Mouse (Mus musculus) erythroblast, embryonic 14.5 days (primary cell): ENCODE measurements around the gene Col25a1. TPM values are rescaled to one million over a fixed set of nuclear protein-coding genes. Genes with fewer than 3 reads are reported as not detected.

Experiments
- H3K27me3 ChIP-seq: 2 replicates; pipeline ENCODE4 v1.6.1; 2012; ENCODE audit warnings: inconsistent platforms; ENCODE audit not compliant: control insufficient read depth
- H3K36me3 ChIP-seq: 2 replicates; pipeline ENCODE4 v1.6.1; 2012; ENCODE audit warnings: mild to moderate bottlenecking, inconsistent platforms; ENCODE audit not compliant: control insufficient read depth
- H3K4me1 ChIP-seq: 2 replicates; pipeline ENCODE4 v1.6.1; 2012; ENCODE audit warnings: inconsistent platforms; ENCODE audit not compliant: control insufficient read depth
- H3K4me3 ChIP-seq: replicated peaks from 2 replicates; pipeline ENCODE3; 2012; ENCODE audit warnings: moderate library complexity, mild to moderate bottlenecking, inconsistent platforms
- H3K9me3 ChIP-seq: 2 replicates; pipeline ENCODE4 v1.6.1; 2012; ENCODE audit warnings: low read length, inconsistent platforms, mixed read lengths; ENCODE audit not compliant: control insufficient read depth
- GATA1 ChIP-seq: IDR thresholded peaks from 2 replicates; pipeline ENCODE4 v1.6.1; 2012; ENCODE audit warnings: low read length, inconsistent platforms, mixed read lengths
- TAL1 ChIP-seq: IDR thresholded peaks from 3 replicates; pipeline ENCODE4 v1.6.1; 2012; ENCODE audit warnings: low read length, inconsistent platforms, mixed read lengths
- polyA plus RNA-seq: library from polyadenylated mRNA; stranded (reverse); fragments of >175 nt; gene quantifications from 2 replicates; pipeline ENCODE4 v1.2.3, GENCODE M21; 2012

Gene Col25a1
- polyA plus RNA-seq, 1 experiment, result 0.01 TPM

GRCm38 (mm10) chr3:130396636-130397035, 265.3 kb downstream of the Col25a1 start:
- H3K27me3 ChIP-seq, result no peaks in the 10 kb centered on the region
- TF ChIP-seq GATA1 (no peak), TAL1 (no peak)
- H3K4me3 ChIP-seq, result no peak overlapping the region
- no peaks in the 10 kb centered on the region for H3K4me1 ChIP-seq
- H3K36me3 ChIP-seq, result no peaks in the 10 kb centered on the region
- H3K9me3 ChIP-seq, result peaks cover 4% of the 10 kb centered on the region

- Histone ChIP-seq H3K4me3 (no peak overlapping the region), H3K9me3 (peaks cover 6% of the 10 kb centered on the region), H3K36me3 (no peaks in the 10 kb centered on the region), H3K27me3 (no peaks in the 10 kb centered on the region), H3K4me1 (no peaks in the 10 kb centered on the region)
- no peak for TF ChIP-seq TAL1
- no peak for TF ChIP-seq GATA1
These were observed 269.6 kb downstream of the Col25a1 start for GRCm38 (mm10) chr3:130400716-130401559.

GRCm38 (mm10) chr3:130401560-130401852, 270.2 kb downstream of the Col25a1 start:
- TF ChIP-seq GATA1 (no peak), TAL1 (no peak)
- no peaks in the 10 kb centered on the region for H3K36me3 ChIP-seq
- peaks cover 6% of the 10 kb centered on the region for H3K9me3 ChIP-seq
- no peak overlapping the region for H3K4me3 ChIP-seq
- no peaks in the 10 kb centered on the region for H3K4me1 ChIP-seq
- H3K27me3 ChIP-seq, result no peaks in the 10 kb centered on the region

- Histone ChIP-seq H3K36me3 (no peaks in the 10 kb centered on the region), H3K4me3 (no peak overlapping the region), H3K4me1 (no peaks in the 10 kb centered on the region), H3K9me3 (peaks cover 6% of the 10 kb centered on the region), H3K27me3 (no peaks in the 10 kb centered on the region)
- no peak for TF ChIP-seq TAL1
- TF ChIP-seq GATA1, result no peak
These were observed 273.5 kb downstream of the Col25a1 start for GRCm38 (mm10) chr3:130404525-130405409.

GRCm38 (mm10) chr3:130407201-130407600, 275.9 kb downstream of the Col25a1 start:
- Histone ChIP-seq H3K36me3 (no peaks in the 10 kb centered on the region), H3K4me1 (no peaks in the 10 kb centered on the region), H3K27me3 (no peaks in the 10 kb centered on the region), H3K9me3 (0 out of 2 replicates have a peak, but pooled peaks cover 2% of the 10 kb centered on the region), H3K4me3 (no peak overlapping the region)
- no peak for TF ChIP-seq GATA1
- TF ChIP-seq TAL1, result no peak

GRCm38 (mm10) chr3:130413239-130413638, 281.9 kb downstream of the Col25a1 start:
- no peaks in the 10 kb centered on the region for H3K27me3 ChIP-seq
- H3K9me3 ChIP-seq, result peaks cover 3% of the 10 kb centered on the region; the same call in 1 of the 2 replicates
- TF ChIP-seq GATA1, result no peak
- no peak for TF ChIP-seq TAL1
- H3K4me1 ChIP-seq, result no peaks in the 10 kb centered on the region
- no peaks in the 10 kb centered on the region for H3K36me3 ChIP-seq
- H3K4me3 ChIP-seq, result no peak overlapping the region

- TF ChIP-seq GATA1, result no peak
- TF ChIP-seq TAL1, result no peak
- no peaks in the 10 kb centered on the region for H3K36me3 ChIP-seq
- no peak overlapping the region for H3K4me3 ChIP-seq
- peaks cover 3% of the 10 kb centered on the region; the same call in 1 of the 2 replicates for H3K9me3 ChIP-seq
- no peaks in the 10 kb centered on the region for H3K4me1 ChIP-seq
- no peaks in the 10 kb centered on the region for H3K27me3 ChIP-seq
These were observed 287.6 kb downstream of the Col25a1 start for GRCm38 (mm10) chr3:130418951-130419350.

GRCm38 (mm10) chr3:130428796-130429195, 297.5 kb downstream of the Col25a1 start:
- Histone ChIP-seq H3K27me3 (no peaks in the 10 kb centered on the region), H3K4me1 (no peaks in the 10 kb centered on the region), H3K36me3 (no peaks in the 10 kb centered on the region), H3K9me3 (no peaks in the 10 kb centered on the region), H3K4me3 (no peak overlapping the region)
- TF ChIP-seq TAL1 (no peak), GATA1 (no peak)

- no peak overlapping the region for H3K4me3 ChIP-seq
- no peaks in the 10 kb centered on the region for H3K27me3 ChIP-seq
- no peaks in the 10 kb centered on the region; the same call in 1 of the 2 replicates for H3K9me3 ChIP-seq
- H3K36me3 ChIP-seq, result no peaks in the 10 kb centered on the region
- TF ChIP-seq GATA1, result no peak
- TF ChIP-seq TAL1, result no peak
- no peaks in the 10 kb centered on the region for H3K4me1 ChIP-seq
These were observed 298.8 kb downstream of the Col25a1 start for GRCm38 (mm10) chr3:130430052-130430451.
